Mouse (Mus musculus): ENCODE data around the gene Ankfn1. TPM values are rescaled to one million over a fixed set of nuclear protein-coding genes. Genes with fewer than 3 reads are reported as not detected.

The Ankfn1 gene
- total RNA-seq, 2 experiments from 2014 or later = 0.11 TPM; not detected in 1

DNA sequence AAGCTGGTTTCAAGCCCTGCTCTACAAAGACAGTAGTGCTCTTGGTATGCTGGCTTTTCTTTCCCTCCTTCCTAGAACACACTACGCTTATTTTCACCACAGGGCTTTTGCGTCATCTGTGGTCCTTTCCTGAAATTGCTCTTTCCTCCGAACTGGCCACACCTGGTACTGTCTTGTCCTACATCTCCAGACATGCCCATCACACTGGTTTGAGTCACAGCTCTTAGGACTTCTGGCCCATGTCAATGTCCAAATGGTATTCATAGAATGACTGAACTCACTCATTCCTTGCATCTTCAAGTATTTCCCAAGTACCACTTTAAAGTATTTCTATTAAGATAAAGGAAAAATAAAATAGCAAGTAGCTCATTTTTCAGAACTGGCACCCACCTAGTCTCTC lies 416.6 kb downstream of the Ankfn1 start:
- Histone ChIP-seq H3K27ac (no peak overlapping the region), H3K4me3 (no peak overlapping the region)
- intact Hi-C loops (cut with DNase I) = no loop called here
- no peak for TF ChIP-seq CTCF (IDR thresholded peaks at IDR 0.05)
- DNase-seq = no peak

DNA sequence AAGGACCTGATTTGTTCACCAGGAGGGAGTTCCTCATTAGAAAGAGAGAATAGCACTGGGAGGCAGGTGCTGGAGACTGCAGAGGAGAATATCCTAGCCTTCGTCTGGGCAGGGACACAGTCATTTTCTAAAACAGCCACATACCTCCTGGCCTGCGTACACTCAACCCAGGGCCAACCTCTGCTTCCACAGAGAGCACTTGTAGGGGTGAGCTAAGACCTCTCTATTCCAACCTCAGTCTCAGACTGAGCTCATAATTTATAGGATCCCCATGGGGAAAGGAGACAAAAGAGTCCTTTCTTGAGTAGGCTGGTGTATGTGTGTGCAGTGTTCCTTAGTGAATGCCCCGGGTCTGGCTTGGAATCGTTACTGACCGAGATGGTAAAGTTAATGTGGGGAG lies 418.9 kb downstream of the Ankfn1 start:
- intact Hi-C loops (cut with DNase I) = no loop called here
- no peak for TF ChIP-seq CTCF (IDR thresholded peaks at IDR 0.05)
- Histone ChIP-seq H3K27ac (no peak overlapping the region), H3K4me3 (no peak overlapping the region)
- no peak for DNase-seq

GRCm38 (mm10) chr11:89356479-89356878 lies 421.0 kb downstream of the Ankfn1 start:
- no peak for DNase-seq
- H3K4me3 ChIP-seq = no peak overlapping the region
- H3K27ac ChIP-seq = no peak overlapping the region
- intact Hi-C loops (cut with DNase I) = no loop called here
- TF ChIP-seq CTCF (IDR thresholded peaks at IDR 0.05) = no peak

- intact Hi-C loops (cut with DNase I) = no loop called here
- Histone ChIP-seq H3K4me3 (no peak overlapping the region), H3K27ac (no peak overlapping the region)
- no peak for DNase-seq
- no peak for TF ChIP-seq CTCF (IDR thresholded peaks at IDR 0.05)
Observed at GRCm38 (mm10) chr11:89356018-89356417, 421.4 kb downstream of the Ankfn1 start.

DNA sequence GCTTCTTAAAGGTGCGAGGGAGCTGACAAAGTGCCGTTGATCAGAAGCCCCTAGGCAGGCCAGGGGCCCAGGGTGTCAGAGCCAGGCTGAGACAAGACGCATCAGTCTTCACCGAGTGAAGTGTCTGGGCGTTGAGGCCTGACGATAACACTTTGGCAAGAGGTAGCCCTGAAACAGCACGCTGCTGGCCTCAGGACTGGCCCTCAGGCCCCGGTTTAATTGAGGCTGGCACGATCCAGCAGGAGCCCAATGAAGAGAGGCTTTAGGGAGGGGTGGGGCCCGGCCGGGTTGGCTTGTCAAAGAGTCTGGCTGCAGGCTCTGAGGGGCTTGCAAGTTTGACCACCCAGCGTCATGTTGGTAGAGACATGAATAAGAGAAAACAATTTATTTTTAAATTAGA lies 437.2 kb downstream of the Ankfn1 start:
- H3K27ac ChIP-seq = no peak overlapping the region
- H3K4me3 ChIP-seq = no peak overlapping the region
- DNase-seq = no peak
- no peak for TF ChIP-seq CTCF (IDR thresholded peaks at IDR 0.05)
- intact Hi-C loops (cut with DNase I) = no loop called here

Other genes starting within 250 kb of the Ankfn1 start
- 1 to 10 TPM; 2.8 to 4.0 TPM for gene Pctp, start 225.2 kb upstream of the Ankfn1 start, total RNA-seq (2021)